Mouse (Mus musculus): Measurements from ENCODE around the gene Sri.

DNA sequence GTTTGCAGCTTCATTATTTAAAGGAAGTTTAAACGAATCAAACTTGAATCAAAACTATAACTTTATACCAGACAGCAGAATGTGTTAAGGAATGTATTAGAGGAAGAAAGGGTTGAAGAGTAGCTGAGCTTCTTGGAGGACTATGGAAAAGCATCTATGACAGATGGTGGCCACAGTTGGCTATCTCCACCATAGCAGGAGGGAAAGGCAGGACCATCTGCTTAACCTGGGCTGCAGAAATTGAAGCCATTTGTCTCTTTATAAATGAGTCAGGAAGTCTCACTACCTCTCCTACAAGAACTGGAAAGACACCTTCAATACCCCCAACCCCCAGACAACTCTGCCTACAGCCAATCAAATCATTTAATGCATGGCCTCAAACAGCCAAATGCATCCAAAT lies 49.8 kb downstream of the Sri start:
- no peak for TF ChIP-seq CTCF (IDR thresholded peaks at IDR 0.05; ENCODE audit: low read depth, low read length)
- no peak for TF ChIP-seq POLR2A (IDR thresholded peaks at IDR 0.05; ENCODE audit: extremely low read depth, insufficient read depth, low read length)
